Mouse (Mus musculus) intestine, embryonic 14.5 days (tissue): ENCODE measurements around the gene Rasgef1b. TPM values are rescaled to one million over a fixed set of nuclear protein-coding genes. Genes with fewer than 3 reads are reported as not detected.
A peak's percentile ranks its signal among the peaks of the same experiment; 100 is the strongest.

Experiments
- ATAC-seq: fragments of 200-750 bp; cut with Nextera tagmentation; replicated peaks from 2 replicates; pipeline ENCODE4 v1.8.0; 2017; ENCODE audit warnings: low read depth, moderate number of reproducible peaks, moderate TSS enrichment, moderate library complexity; ENCODE audit not compliant: low FRiP score, low TSS enrichment
- DNase-seq: peaks from one replicate; pipeline ENCODE4 v3.0.0-alpha.2; 2018; ENCODE audit warnings: low spot score
- H3K27ac ChIP-seq: fragments of 300-500 bp; sonication (generic); 2 replicates; pipeline ENCODE4 v1.5.1; 2014; ENCODE audit warnings: low read depth, mild to moderate bottlenecking, control low read depth
- H3K27me3 ChIP-seq: fragments of 300-500 bp; sonication (generic); replicated peaks from 2 replicates; pipeline ENCODE4 v1.6.1; 2014; ENCODE audit warnings: low read length, control low read depth; ENCODE audit not compliant: control insufficient read depth, insufficient read depth
- H3K36me3 ChIP-seq: fragments of 300-500 bp; sonication (generic); 2 replicates; pipeline ENCODE4 v1.6.1; 2014; ENCODE audit warnings: low read length, control low read depth; ENCODE audit not compliant: control insufficient read depth, insufficient read depth
- H3K4me1 ChIP-seq: fragments of 300-500 bp; sonication (generic); replicated peaks from 2 replicates; pipeline ENCODE4 v1.6.1; 2014; ENCODE audit warnings: low read length, control low read depth, mixed read lengths; ENCODE audit not compliant: control insufficient read depth, insufficient read depth
- H3K4me2 ChIP-seq: fragments of 300-500 bp; sonication (generic); 2 replicates; pipeline ENCODE4 v1.6.1; 2014; ENCODE audit warnings: low read length
- H3K4me3 ChIP-seq: fragments of 300-500 bp; sonication (generic); 2 replicates; pipeline ENCODE4 v1.5.1; 2014; ENCODE audit warnings: low read depth, low read length, control low read depth, mixed read lengths
- H3K9ac ChIP-seq: fragments of 300-500 bp; sonication (generic); 2 replicates; pipeline ENCODE4 v1.6.1; 2014; ENCODE audit warnings: mild to moderate bottlenecking, low read length
- H3K9me3 ChIP-seq: fragments of 300-500 bp; sonication (generic); 2 replicates; pipeline ENCODE4 v1.6.1; 2016; ENCODE audit warnings: low read length, control low read depth; ENCODE audit not compliant: control insufficient read depth
- WGBS: fragments of 180-500 bp; shearing (Covaris S2); extraction: QIAGEN DNeasy Blood & Tissue Kit; methylation state at CpG from one replicate; pipeline ENCODE4 v1.1.7; 2014; 5-methylcytosine and 5-hydroxymethylcytosine counted together
- polyA plus RNA-seq: library from polyadenylated mRNA; unstranded; fragments of >200 nt; fragmentation: Nextera tagmentation; extraction: Ambion mirVana; gene quantifications from 2 replicates; pipeline ENCODE4 v1.2.1, GENCODE M21; 2014

The Rasgef1b gene
- polyA plus RNA-seq, 1 experiment from 2014 or later, result 13.0 TPM

DNA sequence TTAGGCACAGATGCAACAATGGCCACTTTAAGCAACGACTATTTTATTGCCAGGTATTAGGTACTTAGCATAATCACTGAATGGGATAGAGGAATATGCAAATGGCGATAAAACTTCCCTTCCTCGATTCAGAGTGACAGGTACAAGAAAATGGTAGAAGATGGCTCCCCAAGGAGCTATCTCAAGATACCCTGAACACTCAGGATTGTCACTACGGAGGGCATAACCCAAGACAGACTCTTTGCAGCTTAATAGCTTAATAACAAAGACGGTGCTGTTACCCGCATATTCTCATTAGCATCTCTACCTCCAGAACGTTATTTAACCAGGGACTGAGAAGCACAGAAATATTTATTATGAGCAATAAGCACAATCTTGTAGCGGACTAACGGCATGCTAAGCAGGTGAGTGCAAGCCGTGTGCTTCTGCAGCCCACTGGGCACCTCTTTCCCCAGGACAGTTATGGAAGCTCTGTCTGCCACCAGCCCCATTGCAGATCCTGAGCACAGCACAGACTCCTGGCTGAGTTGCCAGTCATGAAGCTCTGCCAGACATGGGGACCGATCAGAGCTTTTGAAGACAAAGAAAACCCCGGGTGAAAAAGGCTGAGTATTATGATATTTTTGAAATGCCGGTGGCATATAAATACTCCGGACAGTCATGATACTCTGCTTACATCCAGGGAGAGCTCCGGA lies 122.6 kb downstream of the Rasgef1b start:
- no peaks in the 10 kb centered on the region for H3K9me3 ChIP-seq
- no peaks in the 10 kb centered on the region for H3K4me1 ChIP-seq
- H3K4me2 ChIP-seq, result no peak overlapping the region
- no peaks in the 10 kb centered on the region for H3K36me3 ChIP-seq
- H3K27ac ChIP-seq, result no peak overlapping the region
- ATAC-seq, result no peak
- 0 out of 2 replicates have a peak, but pooled peaks cover 13% of the 10 kb centered on the region for H3K27me3 ChIP-seq
- WGBS, result 82% methylated on average over 15 of the region's 15 CpGs
- no peak overlapping the region for H3K9ac ChIP-seq
- no peak for DNase-seq
- H3K4me3 ChIP-seq, result no peak overlapping the region

- no peak overlapping the region for H3K27ac ChIP-seq
- ATAC-seq (no peak), DNase-seq (no peak)
- H3K27me3 ChIP-seq, result 0 out of 2 replicates have a peak, but pooled peaks cover 2% of the 10 kb centered on the region
- no peaks in the 10 kb centered on the region for H3K9me3 ChIP-seq
- H3K4me2 ChIP-seq, result no peak overlapping the region
- no peak overlapping the region for H3K9ac ChIP-seq
- H3K4me1 ChIP-seq, result no peaks in the 10 kb centered on the region; the same call in 1 of the 2 replicates
- no peaks in the 10 kb centered on the region for H3K36me3 ChIP-seq
- H3K4me3 ChIP-seq, result no peak overlapping the region
- WGBS, result 55% methylated on average over 10 of the region's 10 CpGs
Measured at GRCm38 (mm10) chr5:99602244-99603023, 126.4 kb downstream of the Rasgef1b start.

DNA sequence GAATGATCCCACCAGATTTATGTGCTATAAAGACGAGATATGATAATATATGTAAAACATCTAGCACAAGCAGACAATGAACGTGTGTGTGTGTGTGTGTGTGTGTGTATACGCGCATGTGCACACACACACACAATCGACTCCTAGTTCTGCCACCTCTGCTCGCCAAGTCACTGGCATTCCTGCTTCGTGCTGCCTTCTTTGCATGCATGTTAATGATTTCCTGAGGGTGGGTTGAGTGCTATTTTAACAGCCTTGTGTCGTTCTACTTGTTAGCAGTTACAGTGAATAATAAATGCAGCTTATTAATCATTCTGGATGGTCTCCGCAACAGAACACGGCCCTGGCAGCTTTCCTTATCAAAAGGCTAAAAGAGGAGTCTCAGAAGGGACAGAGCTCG lies 129.5 kb downstream of the Rasgef1b start:
- 70% methylated on average over 11 of the region's 11 CpGs for WGBS
- Histone ChIP-seq H3K9me3 (no peaks in the 10 kb centered on the region), H3K36me3 (no peaks in the 10 kb centered on the region), H3K27ac (no peak overlapping the region), H3K4me1 (no peaks in the 10 kb centered on the region; the same call in 1 of the 2 replicates), H3K27me3 (no peaks in the 10 kb centered on the region), H3K9ac (no peak overlapping the region), H3K4me3 (no peak overlapping the region), H3K4me2 (no peak overlapping the region)
- ATAC-seq (no peak), DNase-seq (no peak)

GRCm38 (mm10) chr5:99598470-99599110 lies 130.3 kb downstream of the Rasgef1b start:
- Histone ChIP-seq H3K4me2 (0 out of 2 replicates have a peak overlapping the region, but pooled peaks have one; percentile 7), H3K27me3 (no peaks in the 10 kb centered on the region), H3K4me1 (no peaks in the 10 kb centered on the region; the same call in 1 of the 2 replicates), H3K9me3 (no peaks in the 10 kb centered on the region), H3K27ac (no peak overlapping the region), H3K36me3 (no peaks in the 10 kb centered on the region), H3K9ac (no peak overlapping the region), H3K4me3 (no peak overlapping the region)
- ATAC-seq, result 0 out of 2 replicates have a peak, but pooled peaks have one; percentile 43
- peak; percentile 51 for DNase-seq
- WGBS, result 46% methylated on average over 10 of the region's 10 CpGs

GRCm38 (mm10) chr5:99597701-99598100 lies 131.2 kb downstream of the Rasgef1b start:
- DNase-seq (no peak), ATAC-seq (no peak)
- no peak overlapping the region for H3K9ac ChIP-seq
- H3K27me3 ChIP-seq, result no peaks in the 10 kb centered on the region
- no peaks in the 10 kb centered on the region for H3K9me3 ChIP-seq
- no peak overlapping the region for H3K4me2 ChIP-seq
- no peaks in the 10 kb centered on the region for H3K36me3 ChIP-seq
- 45% methylated on average over 7 of the region's 7 CpGs for WGBS
- no peak overlapping the region for H3K4me3 ChIP-seq
- H3K27ac ChIP-seq, result no peak overlapping the region
- no peaks in the 10 kb centered on the region; the same call in 1 of the 2 replicates for H3K4me1 ChIP-seq

GRCm38 (mm10) chr5:99591348-99591747 lies 137.5 kb downstream of the Rasgef1b start:
- Histone ChIP-seq H3K9me3 (no peaks in the 10 kb centered on the region), H3K9ac (no peak overlapping the region), H3K27ac (no peak overlapping the region), H3K27me3 (no peaks in the 10 kb centered on the region), H3K4me2 (no peak overlapping the region), H3K4me1 (no peaks in the 10 kb centered on the region), H3K4me3 (no peak overlapping the region), H3K36me3 (no peaks in the 10 kb centered on the region)
- 53% methylated on average over 6 of the region's 6 CpGs for WGBS
- ATAC-seq (no peak), DNase-seq (no peak)

DNA sequence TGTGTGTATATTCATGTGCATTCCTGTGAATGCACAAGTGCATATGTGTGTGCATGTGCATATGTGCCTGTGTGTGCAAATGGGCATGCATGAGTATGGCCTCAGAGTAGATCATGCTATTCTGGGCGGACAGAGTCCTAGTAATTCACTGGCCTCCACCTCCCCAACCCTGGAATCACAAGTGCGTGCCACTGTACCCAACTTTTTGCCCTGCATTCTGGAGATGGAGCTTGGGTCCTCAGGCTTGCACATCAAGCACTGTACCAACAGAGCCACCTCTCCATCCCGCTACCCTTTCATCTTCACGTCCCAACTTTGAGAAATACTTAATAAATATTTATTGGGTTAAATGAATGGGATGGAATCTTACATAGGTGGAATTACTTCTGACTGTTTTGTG lies 138.3 kb downstream of the Rasgef1b start:
- Histone ChIP-seq H3K27ac (no peak overlapping the region), H3K9me3 (no peaks in the 10 kb centered on the region), H3K4me2 (no peak overlapping the region), H3K4me1 (no peaks in the 10 kb centered on the region), H3K9ac (no peak overlapping the region), H3K36me3 (no peaks in the 10 kb centered on the region), H3K4me3 (no peak overlapping the region), H3K27me3 (no peaks in the 10 kb centered on the region)
- 83% methylated on average over 4 of the region's 4 CpGs for WGBS
- ATAC-seq (no peak), DNase-seq (no peak)

GRCm38 (mm10) chr5:99587994-99588393 lies 140.9 kb downstream of the Rasgef1b start:
- Histone ChIP-seq H3K27me3 (no peaks in the 10 kb centered on the region), H3K9me3 (no peaks in the 10 kb centered on the region), H3K9ac (no peak overlapping the region), H3K4me2 (no peak overlapping the region), H3K27ac (no peak overlapping the region), H3K4me3 (no peak overlapping the region), H3K36me3 (no peaks in the 10 kb centered on the region), H3K4me1 (no peaks in the 10 kb centered on the region)
- DNase-seq (no peak), ATAC-seq (no peak)
- 91% methylated on average over 5 of the region's 5 CpGs for WGBS
